Mouse (Mus musculus) G1E-ER4 (cell line): Measurements from ENCODE around the gene Rftn2. TPM values are rescaled to one million over a fixed set of nuclear protein-coding genes. Genes with fewer than 3 reads are reported as not detected.

Experiments
- GATA1 ChIP-seq: IDR thresholded peaks from one replicate; pipeline ENCODE4 v1.8.0; 2012; ENCODE audit warnings: low read length, inconsistent platforms
- polyA plus RNA-seq: library from polyadenylated mRNA; stranded (reverse); fragments of >175 nt; gene quantifications from 2 replicates; pipeline ENCODE4 v1.2.3, GENCODE M21; 2012

Gene Rftn2
- polyA plus RNA-seq, 1 experiment = not detected

GRCm38 (mm10) chr1:55192824-55193223 is 33.8 kb downstream of the Rftn2 start:
- TF ChIP-seq GATA1 = no peak

GRCm38 (mm10) chr1:55192015-55192414 is 34.6 kb downstream of the Rftn2 start:
- TF ChIP-seq GATA1 = no peak

- no peak for TF ChIP-seq GATA1
Measured at GRCm38 (mm10) chr1:55186592-55187210, 39.9 kb downstream of the Rftn2 start.

GRCm38 (mm10) chr1:55185718-55186117 is 40.9 kb downstream of the Rftn2 start:
- no peak for TF ChIP-seq GATA1

- no peak for TF ChIP-seq GATA1
Measured at GRCm38 (mm10) chr1:55182392-55182791, 44.2 kb downstream of the Rftn2 start.

- no peak for TF ChIP-seq GATA1
Measured at GRCm38 (mm10) chr1:55179917-55180566, 46.5 kb downstream of the Rftn2 start.

- TF ChIP-seq GATA1 = no peak
Measured at GRCm38 (mm10) chr1:55174558-55175034, 52.0 kb downstream of the Rftn2 start.

- no peak for TF ChIP-seq GATA1
Measured at GRCm38 (mm10) chr1:55173720-55174557, 52.6 kb downstream of the Rftn2 start.

GRCm38 (mm10) chr1:55171361-55172325 is 54.9 kb downstream of the Rftn2 start:
- no peak for TF ChIP-seq GATA1

GRCm38 (mm10) chr1:55168591-55168990 is 58.0 kb downstream of the Rftn2 start:
- TF ChIP-seq GATA1 = no peak

- no peak for TF ChIP-seq GATA1
Measured at GRCm38 (mm10) chr1:55167560-55167959, 59.0 kb downstream of the Rftn2 start.

GRCm38 (mm10) chr1:55164005-55164404 is 62.6 kb downstream of the Rftn2 start:
- no peak for TF ChIP-seq GATA1

GRCm38 (mm10) chr1:55162781-55163180 is 63.8 kb downstream of the Rftn2 start:
- no peak for TF ChIP-seq GATA1

- TF ChIP-seq GATA1 = no peak
Measured at GRCm38 (mm10) chr1:55161895-55162294, 64.7 kb downstream of the Rftn2 start.
